Mouse (Mus musculus) stomach, embryonic 14.5 days (tissue): ENCODE measurements around the gene Plrg1. TPM values are rescaled to one million over a fixed set of nuclear protein-coding genes. Genes with fewer than 3 reads are reported as not detected.
A peak's percentile ranks its signal among the peaks of the same experiment; 100 is the strongest.

Experiments
- ATAC-seq: fragments of 200-750 bp; cut with Nextera tagmentation; 2 replicates; pipeline ENCODE4 v1.8.0; 2017; ENCODE audit warnings: low read depth, moderate TSS enrichment; ENCODE audit not compliant: insufficient number of reproducible peaks, insufficient read depth, low FRiP score
- H3K27ac ChIP-seq: fragments of 300-500 bp; sonication (generic); 2 replicates; pipeline ENCODE4 v1.5.1; 2014; ENCODE audit warnings: mild to moderate bottlenecking, low read length, moderate library complexity, mixed read lengths
- H3K27me3 ChIP-seq: fragments of 300-500 bp; sonication (generic); 2 replicates; pipeline ENCODE4 v1.6.1; 2014; ENCODE audit warnings: low read length, control low read depth, mixed read lengths; ENCODE audit not compliant: control insufficient read depth, insufficient read depth
- H3K36me3 ChIP-seq: fragments of 300-500 bp; sonication (generic); 2 replicates; pipeline ENCODE4 v1.6.1; 2014; ENCODE audit warnings: mild to moderate bottlenecking, control low read depth, low read length, moderate library complexity, mixed read lengths; ENCODE audit not compliant: control insufficient read depth, insufficient read depth
- H3K4me1 ChIP-seq: fragments of 300-500 bp; sonication (generic); 2 replicates; pipeline ENCODE4 v1.6.1; 2014; ENCODE audit warnings: low read length, control low read depth, mixed read lengths; ENCODE audit not compliant: control insufficient read depth, insufficient read depth
- H3K4me2 ChIP-seq: fragments of 300-500 bp; sonication (generic); replicated peaks from 2 replicates; pipeline ENCODE4 v1.6.1; 2014; ENCODE audit warnings: low read depth, low read length, control low read depth
- H3K4me3 ChIP-seq: fragments of 300-500 bp; sonication (generic); 2 replicates; pipeline ENCODE4 v1.5.1; 2014; ENCODE audit warnings: low read depth, low read length, control low read depth
- H3K9ac ChIP-seq: fragments of 300-500 bp; sonication (generic); replicated peaks from 2 replicates; pipeline ENCODE4 v1.6.1; 2014; ENCODE audit warnings: low read depth, mild to moderate bottlenecking, control low read depth, low read length, moderate library complexity, mixed read lengths
- H3K9me3 ChIP-seq: fragments of 300-500 bp; sonication (generic); 2 replicates; pipeline ENCODE4 v1.6.1; 2016; ENCODE audit warnings: low read depth, low read length, control low read depth; ENCODE audit not compliant: control insufficient read depth
- WGBS: fragments of 180-500 bp; shearing (Covaris S2); extraction: QIAGEN DNeasy Blood & Tissue Kit; methylation state at CpG from one replicate; pipeline ENCODE4 v1.1.7; 2014; 5-methylcytosine and 5-hydroxymethylcytosine counted together
- polyA plus RNA-seq: library from polyadenylated mRNA; unstranded; fragments of >200 nt; fragmentation: Nextera tagmentation; extraction: Ambion mirVana; gene quantifications from 2 replicates; pipeline ENCODE4 v1.2.1, GENCODE M21; 2014

The Plrg1 gene
- polyA plus RNA-seq, 1 experiment from 2014 or later: 98.0 TPM

DNA sequence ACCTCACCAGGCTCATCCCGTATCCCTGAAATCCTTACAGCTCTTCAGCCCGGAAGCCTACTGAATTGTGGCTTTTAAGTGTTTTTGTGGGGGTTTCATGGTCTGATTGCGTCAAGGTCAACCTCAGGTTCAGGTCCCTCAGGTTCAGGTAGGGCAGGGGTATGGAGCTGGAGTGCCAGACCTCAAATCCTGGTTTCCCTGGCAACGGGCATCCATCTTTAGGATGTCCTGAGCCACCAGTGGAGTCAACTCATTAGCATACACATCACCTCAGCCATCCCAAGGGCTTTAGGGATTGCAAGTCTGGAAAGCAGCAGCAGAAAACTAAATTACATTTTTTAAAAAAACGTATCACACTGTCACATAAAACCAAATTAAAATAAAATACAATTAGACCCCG is 44.3 kb downstream of the Plrg1 start:
- 79% methylated on average over 6 of the region's 6 CpGs for WGBS

DNA sequence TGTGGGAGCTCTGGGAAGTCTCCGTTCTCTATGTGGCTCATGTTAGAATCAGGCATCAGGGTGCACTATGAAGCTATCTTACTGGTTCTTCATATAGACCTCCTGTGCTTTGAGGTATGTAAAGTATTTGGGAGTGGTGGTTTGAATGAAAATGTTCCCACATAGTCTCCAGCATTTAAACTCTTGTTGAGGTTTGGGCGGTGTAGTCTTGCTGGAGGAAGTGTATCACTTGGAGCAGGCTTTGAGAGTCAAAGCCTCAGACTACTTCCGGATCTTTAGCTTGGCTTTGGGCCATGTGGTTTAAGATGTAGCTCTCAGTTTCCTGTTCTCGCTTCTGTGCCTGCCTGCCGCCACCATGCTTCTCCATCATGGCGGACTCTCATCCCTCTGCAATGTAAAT is 47.0 kb downstream of the Plrg1 start:
- no peak overlapping the region for H3K9ac ChIP-seq
- no peaks in the 10 kb centered on the region for H3K4me1 ChIP-seq
- H3K27me3 ChIP-seq: no peaks in the 10 kb centered on the region
- no peak for ATAC-seq
- H3K4me3 ChIP-seq: no peak overlapping the region
- H3K4me2 ChIP-seq: no peak overlapping the region
- no peak overlapping the region for H3K27ac ChIP-seq
- H3K9me3 ChIP-seq: no peaks in the 10 kb centered on the region
- H3K36me3 ChIP-seq: no peaks in the 10 kb centered on the region
- WGBS: 88% methylated on average over 6 of the region's 6 CpGs

More for the DNA sequence above, 44.3 kb downstream of the Plrg1 start:
- H3K4me3 ChIP-seq: no peak overlapping the region
- H3K4me1 ChIP-seq: no peaks in the 10 kb centered on the region
- no peaks in the 10 kb centered on the region for H3K27me3 ChIP-seq
- no peak overlapping the region for H3K27ac ChIP-seq
- ATAC-seq: no peak
- no peaks in the 10 kb centered on the region for H3K9me3 ChIP-seq
- no peak overlapping the region for H3K9ac ChIP-seq
- H3K36me3 ChIP-seq: no peaks in the 10 kb centered on the region
- H3K4me2 ChIP-seq: no peak overlapping the region

DNA sequence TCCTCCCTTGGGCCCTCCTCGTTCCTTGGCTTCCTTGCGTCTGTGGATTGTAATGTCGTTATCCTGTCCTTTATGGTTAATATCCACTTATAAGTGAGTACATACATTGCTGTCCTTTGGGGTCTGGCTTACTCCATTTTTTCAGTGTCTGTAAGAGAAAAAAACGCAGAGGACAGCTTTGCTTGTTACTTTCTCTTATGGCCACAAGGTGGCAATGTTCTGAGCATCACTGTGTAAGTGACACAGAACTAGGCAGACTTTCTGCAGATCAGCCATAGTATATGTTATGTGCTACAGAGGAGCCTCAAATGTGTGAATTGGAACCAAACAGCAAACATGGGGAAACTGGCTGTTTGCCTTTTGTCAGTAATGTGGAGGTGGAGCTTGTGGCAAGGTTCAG is 54.8 kb downstream of the Plrg1 start:
- Histone ChIP-seq H3K4me1 (peaks cover 6% of the 10 kb centered on the region; the same call in 1 of the 2 replicates), H3K4me2 (no peak overlapping the region), H3K4me3 (no peak overlapping the region), H3K9me3 (no peaks in the 10 kb centered on the region), H3K27ac (no peak overlapping the region), H3K27me3 (no peaks in the 10 kb centered on the region), H3K36me3 (no peaks in the 10 kb centered on the region), H3K9ac (no peak overlapping the region)
- peak; percentile 42; the same call in 1 of the 2 replicates for ATAC-seq
- 33% methylated on average over 4 of the region's 4 CpGs for WGBS

DNA sequence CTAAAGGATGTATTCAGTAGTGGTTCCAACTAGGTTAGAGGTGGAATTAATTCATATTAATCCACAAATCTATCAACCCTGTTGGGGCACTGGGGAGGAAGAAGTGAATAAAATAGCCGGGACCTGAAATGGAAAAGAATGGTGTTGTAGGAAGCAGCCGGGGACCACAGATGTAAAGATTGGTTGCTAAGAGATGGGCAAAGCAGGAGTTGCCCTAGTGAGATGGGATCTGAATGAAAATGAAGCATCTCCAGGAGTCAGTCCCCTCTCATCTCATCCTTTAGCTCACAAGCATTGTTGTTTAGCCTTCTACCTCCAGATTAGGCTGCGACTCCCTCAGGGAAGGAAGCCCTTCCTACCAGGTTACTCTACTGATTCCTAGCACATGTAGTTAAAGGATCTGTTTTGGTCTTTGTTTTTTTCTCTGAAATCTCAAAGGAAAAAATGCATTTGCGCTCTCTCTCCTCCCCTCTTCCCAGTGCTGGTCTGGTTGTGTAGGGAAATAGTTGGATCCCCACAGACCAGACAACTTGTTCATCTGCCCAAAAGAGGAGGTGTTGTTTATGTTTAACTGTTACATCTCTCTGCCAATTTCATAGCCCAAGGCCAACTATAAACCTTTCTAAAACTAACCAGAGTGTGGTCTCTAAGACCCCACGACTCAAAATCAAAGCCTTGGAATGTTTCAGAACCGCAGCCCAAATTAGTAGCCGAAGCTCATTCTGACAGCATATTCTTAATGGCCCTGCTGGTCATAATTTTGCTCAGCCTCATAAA is 56.4 kb downstream of the Plrg1 start:
- no peaks in the 10 kb centered on the region for H3K36me3 ChIP-seq
- no peaks in the 10 kb centered on the region for H3K27me3 ChIP-seq
- no peak overlapping the region for H3K27ac ChIP-seq
- 58% methylated on average over 7 of the region's 7 CpGs for WGBS
- no peak overlapping the region for H3K4me2 ChIP-seq
- H3K4me1 ChIP-seq: peaks cover 6% of the 10 kb centered on the region; the same call in 1 of the 2 replicates
- H3K9ac ChIP-seq: no peak overlapping the region
- ATAC-seq: no peak
- no peaks in the 10 kb centered on the region for H3K9me3 ChIP-seq
- H3K4me3 ChIP-seq: no peak overlapping the region

DNA sequence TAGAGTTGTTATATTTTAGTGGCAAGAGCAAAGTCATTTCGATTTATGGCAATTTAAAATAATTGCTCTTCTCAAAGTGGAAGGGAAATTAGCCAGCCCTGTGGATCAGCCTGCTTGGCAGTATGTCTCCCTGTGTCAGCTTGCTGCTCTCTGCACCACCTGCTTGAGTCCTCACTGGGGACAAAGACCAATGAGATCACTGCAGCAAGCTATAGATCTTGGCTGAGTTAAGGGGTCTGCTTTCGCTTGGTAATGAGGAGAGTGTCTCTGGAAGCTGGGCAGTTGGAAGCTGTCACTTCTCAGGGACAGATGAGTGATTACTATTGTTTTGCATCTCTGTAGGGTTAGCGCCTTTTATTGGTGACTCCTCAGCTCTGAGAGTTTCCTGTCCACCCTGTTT is 57.5 kb downstream of the Plrg1 start:
- H3K4me3 ChIP-seq: no peak overlapping the region
- H3K27ac ChIP-seq: no peak overlapping the region
- WGBS: 23% methylated on average over 3 of the region's 3 CpGs
- H3K4me2 ChIP-seq: no peak overlapping the region
- H3K4me1 ChIP-seq: peaks cover 6% of the 10 kb centered on the region; the same call in 1 of the 2 replicates
- H3K36me3 ChIP-seq: no peaks in the 10 kb centered on the region
- no peaks in the 10 kb centered on the region for H3K9me3 ChIP-seq
- H3K27me3 ChIP-seq: no peaks in the 10 kb centered on the region
- ATAC-seq: no peak
- no peak overlapping the region for H3K9ac ChIP-seq

DNA sequence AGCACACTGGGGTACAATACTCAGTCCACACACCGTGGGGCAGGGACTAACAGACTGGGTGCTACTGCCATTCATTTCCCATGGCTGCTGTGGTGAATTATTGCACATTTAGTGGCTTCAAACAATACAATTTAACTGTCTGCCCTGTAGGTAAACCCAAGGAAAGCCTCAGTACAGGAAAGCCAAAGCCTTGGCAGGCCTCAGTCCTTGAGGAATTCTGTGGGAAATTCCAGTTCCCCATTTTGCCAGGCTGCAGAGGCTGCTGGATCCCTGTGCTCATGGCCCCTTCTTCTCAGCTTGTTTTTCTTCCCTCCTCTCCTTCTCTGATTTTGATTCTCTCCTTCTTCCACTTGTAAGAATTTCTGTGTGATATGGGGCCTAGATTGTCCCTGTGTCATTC is 59.6 kb downstream of the Plrg1 start:
- H3K4me3 ChIP-seq: no peak overlapping the region
- H3K36me3 ChIP-seq: no peaks in the 10 kb centered on the region
- H3K4me1 ChIP-seq: peaks cover 6% of the 10 kb centered on the region; the same call in 1 of the 2 replicates
- no peak overlapping the region for H3K4me2 ChIP-seq
- H3K9ac ChIP-seq: no peak overlapping the region
- H3K27me3 ChIP-seq: no peaks in the 10 kb centered on the region
- 59% methylated on average over 1 of the region's 1 CpGs for WGBS
- no peaks in the 10 kb centered on the region for H3K9me3 ChIP-seq
- no peak for ATAC-seq
- H3K27ac ChIP-seq: no peak overlapping the region

DNA sequence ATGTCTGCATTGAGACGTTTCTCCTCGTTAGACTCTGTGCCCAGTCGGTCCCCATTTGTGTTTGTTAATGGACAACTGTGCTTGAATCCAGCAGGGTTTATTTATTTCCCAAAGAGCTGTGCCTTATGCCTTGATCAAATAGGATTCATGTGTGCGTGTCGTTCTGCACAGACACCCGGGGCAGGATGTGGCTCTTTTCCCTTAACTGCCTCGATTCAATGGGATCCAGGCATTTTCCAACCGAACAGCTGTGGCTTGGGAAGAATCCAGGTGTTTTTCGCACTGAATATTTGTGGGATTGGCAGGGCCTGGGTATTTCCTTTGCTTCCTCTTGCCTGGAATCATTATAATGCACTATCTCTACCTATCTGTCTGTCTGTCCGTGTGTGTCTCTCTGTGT is 62.3 kb downstream of the Plrg1 start:
- H3K27me3 ChIP-seq: no peaks in the 10 kb centered on the region
- no peak overlapping the region for H3K9ac ChIP-seq
- 67% methylated on average over 10 of the region's 10 CpGs for WGBS
- no peaks in the 10 kb centered on the region for H3K4me1 ChIP-seq
- no peak overlapping the region for H3K4me2 ChIP-seq
- H3K27ac ChIP-seq: no peak overlapping the region
- no peak for ATAC-seq
- no peaks in the 10 kb centered on the region for H3K9me3 ChIP-seq
- no peaks in the 10 kb centered on the region for H3K36me3 ChIP-seq
- no peak overlapping the region for H3K4me3 ChIP-seq
